Mouse (Mus musculus): ENCODE measurements around the gene March1. TPM values are rescaled to one million over a fixed set of nuclear protein-coding genes. Genes with fewer than 3 reads are reported as not detected.
A peak's percentile ranks its signal among the peaks of the same experiment; 100 is the strongest.

Gene March1
- polyA plus RNA-seq, 1 experiment from 2014 or later: 0.32 TPM

DNA sequence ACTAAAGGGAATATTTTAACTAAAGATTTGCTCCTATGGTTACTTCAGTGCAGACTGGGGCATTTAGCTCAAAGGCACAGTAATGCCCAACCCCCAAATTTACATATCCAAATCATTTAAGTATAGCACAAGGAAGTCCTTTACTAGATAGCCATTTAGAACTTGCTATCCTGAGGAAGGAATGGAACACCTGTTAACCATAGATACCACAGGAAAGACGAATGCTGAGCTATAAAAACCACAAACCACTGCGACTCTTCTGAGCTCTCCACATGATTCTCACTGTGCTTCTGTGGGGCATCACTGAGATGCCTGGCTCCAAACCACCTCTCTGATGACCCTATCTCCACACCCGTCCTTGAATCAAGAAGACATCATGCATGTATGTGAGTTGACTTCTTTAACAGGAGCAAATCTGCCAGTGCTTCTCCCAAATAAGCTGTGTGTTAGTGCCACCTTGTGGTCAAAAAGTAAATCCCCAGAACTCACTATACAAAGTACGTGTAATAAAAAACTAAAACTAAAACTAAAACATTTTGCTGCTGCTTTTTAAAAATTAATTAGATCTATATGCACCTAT is 879.4 kb downstream of the March1 start:
- Histone ChIP-seq H3K4me3 (ENCODE audit: low read depth, low read length) (no peak overlapping the region), H3K4me2 (ENCODE audit: low read depth, severe bottlenecking) (no peak overlapping the region), H3K27ac (replicated peaks; ENCODE audit: low read depth, low read length) (no peak overlapping the region), H3K9ac (ENCODE audit: low read length) (no peak overlapping the region), H3K27me3 (ENCODE audit: control insufficient read depth, insufficient read depth, low read length) (no peaks in the 10 kb centered on the region), H3K9me3 (ENCODE audit: control insufficient read depth, low read length) (no peaks in the 10 kb centered on the region), H3K36me3 (ENCODE audit: control insufficient read depth, insufficient read depth, low read length) (no peaks in the 10 kb centered on the region), H3K4me1 (ENCODE audit: control insufficient read depth, insufficient read depth, low read length) (no peaks in the 10 kb centered on the region)
- WGBS: 37% methylated on average over 4 of the region's 4 CpGs
- peak; percentile 25 for DNase-seq (ENCODE audit: low spot score)
- no peak for ATAC-seq (ENCODE audit: insufficient number of reproducible peaks, low FRiP score, low TSS enrichment, low read depth)

- DNase-seq (ENCODE audit: low spot score) (no peak), ATAC-seq (ENCODE audit: insufficient number of reproducible peaks, low FRiP score, low TSS enrichment, low read depth) (no peak)
- WGBS: 75% methylated on average over 2 of the region's 2 CpGs
- Histone ChIP-seq H3K36me3 (ENCODE audit: control insufficient read depth, insufficient read depth, low read length) (no peaks in the 10 kb centered on the region), H3K27me3 (ENCODE audit: control insufficient read depth, insufficient read depth, low read length) (no peaks in the 10 kb centered on the region), H3K4me3 (ENCODE audit: low read depth, low read length) (no peak overlapping the region), H3K9ac (ENCODE audit: low read length) (no peak overlapping the region), H3K4me2 (ENCODE audit: low read depth, severe bottlenecking) (no peak overlapping the region), H3K27ac (replicated peaks; ENCODE audit: low read depth, low read length) (no peak overlapping the region), H3K4me1 (ENCODE audit: control insufficient read depth, insufficient read depth, low read length) (no peaks in the 10 kb centered on the region), H3K9me3 (ENCODE audit: control insufficient read depth, low read length) (no peaks in the 10 kb centered on the region)
Measured at GRCm38 (mm10) chr8:66503381-66503780, 885.7 kb downstream of the March1 start.

DNA sequence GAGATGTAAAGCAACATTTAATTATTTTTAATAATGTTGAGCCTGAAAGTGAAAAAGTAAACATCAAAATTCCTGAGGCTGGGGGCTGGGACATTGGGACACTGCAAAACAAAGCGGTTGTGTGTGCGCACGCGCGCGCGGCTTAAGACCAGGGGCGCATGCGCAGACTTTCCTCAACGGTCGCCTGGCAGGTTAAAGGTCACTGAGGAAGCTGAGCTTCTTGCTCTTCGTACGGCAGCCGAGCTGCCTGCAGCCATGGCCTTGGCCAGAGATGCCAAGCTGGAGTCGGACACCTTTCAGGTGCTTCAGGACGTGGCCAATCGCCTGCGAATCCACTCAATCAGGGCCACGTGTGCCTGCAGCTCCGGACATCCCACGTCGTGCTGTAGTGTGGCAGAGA is 893.8 kb downstream of the March1 start, which contains the start of gene Tktl2:
Gene Tktl2 (plus strand): TSS at position 220 of the 400 bp plus-strand sequence.
- H3K36me3 ChIP-seq (ENCODE audit: control insufficient read depth, insufficient read depth, low read length): no peaks in the 10 kb centered on the region
- no peak within 1 kb of the TSS for H3K4me2 ChIP-seq (ENCODE audit: low read depth, severe bottlenecking)
- ATAC-seq (ENCODE audit: insufficient number of reproducible peaks, low FRiP score, low TSS enrichment, low read depth): no peak
- no peaks in the 10 kb centered on the region for H3K4me1 ChIP-seq (ENCODE audit: control insufficient read depth, insufficient read depth, low read length)
- DNase-seq (ENCODE audit: low spot score): no peak
- no peaks in the 10 kb centered on the region for H3K27me3 ChIP-seq (ENCODE audit: control insufficient read depth, insufficient read depth, low read length)
- 95% methylated on average over 22 of the region's 22 CpGs for WGBS
- no peak within 1 kb of the TSS for H3K4me3 ChIP-seq (ENCODE audit: low read depth, low read length)
- H3K27ac ChIP-seq (replicated peaks; ENCODE audit: low read depth, low read length): no peak within 1 kb of the TSS
- no peaks in the 10 kb centered on the region; the same call in 1 of the 2 replicates for H3K9me3 ChIP-seq (ENCODE audit: control insufficient read depth, low read length)
- H3K9ac ChIP-seq (ENCODE audit: low read length): no peak within 1 kb of the TSS

DNA sequence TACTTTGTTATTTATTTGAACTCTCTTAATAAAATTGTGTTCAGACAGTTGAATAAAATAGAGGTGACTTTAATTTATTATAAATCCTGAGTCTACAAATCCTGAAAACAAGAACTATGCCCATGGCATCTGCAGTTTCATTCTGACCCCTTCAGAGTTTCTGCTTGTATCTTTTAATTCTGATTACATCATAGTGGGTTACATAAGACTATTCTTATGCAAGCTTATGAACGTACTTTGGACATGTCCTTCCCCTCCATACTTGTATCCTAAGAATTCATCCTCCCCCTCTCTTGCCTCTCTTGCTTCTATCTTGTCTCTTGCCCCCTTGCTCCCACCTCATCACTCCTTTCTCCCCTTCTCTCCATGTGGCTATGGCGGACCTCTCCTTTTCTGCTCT is 901.4 kb downstream of the March1 start:
- ATAC-seq (ENCODE audit: insufficient number of reproducible peaks, low FRiP score, low TSS enrichment, low read depth): no peak
- Histone ChIP-seq H3K4me1 (ENCODE audit: control insufficient read depth, insufficient read depth, low read length) (no peaks in the 10 kb centered on the region), H3K4me2 (ENCODE audit: low read depth, severe bottlenecking) (no peak overlapping the region), H3K9me3 (ENCODE audit: control insufficient read depth, low read length) (no peaks in the 10 kb centered on the region), H3K9ac (ENCODE audit: low read length) (no peak overlapping the region), H3K4me3 (ENCODE audit: low read depth, low read length) (no peak overlapping the region), H3K27ac (replicated peaks; ENCODE audit: low read depth, low read length) (no peak overlapping the region), H3K27me3 (ENCODE audit: control insufficient read depth, insufficient read depth, low read length) (no peaks in the 10 kb centered on the region), H3K36me3 (ENCODE audit: control insufficient read depth, insufficient read depth, low read length) (no peaks in the 10 kb centered on the region)
- no peak for DNase-seq (ENCODE audit: low spot score)
- 84% methylated on average over 2 of the region's 2 CpGs for whole genome bisulfite sequencing

DNA sequence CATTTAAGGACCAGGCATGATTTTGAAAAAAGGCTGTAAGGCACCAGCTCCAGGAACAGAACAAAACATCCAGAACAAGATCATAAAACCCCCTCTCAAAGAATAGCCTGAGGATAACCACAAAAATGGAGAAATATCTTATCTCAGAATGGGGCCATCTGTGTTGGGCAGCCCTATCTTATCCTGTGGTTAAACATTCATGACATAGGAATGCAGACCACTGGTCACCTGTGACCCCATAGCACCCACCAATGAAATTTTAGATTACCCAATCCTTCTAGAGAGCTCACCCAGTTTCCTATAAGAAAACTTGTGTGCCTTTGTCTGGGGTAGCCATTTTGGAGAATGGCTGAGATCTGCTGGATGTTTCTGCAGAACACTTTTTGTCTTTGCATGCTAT is 902.9 kb downstream of the March1 start:
- Histone ChIP-seq H3K4me2 (ENCODE audit: low read depth, severe bottlenecking) (no peak overlapping the region), H3K27ac (replicated peaks; ENCODE audit: low read depth, low read length) (no peak overlapping the region), H3K36me3 (ENCODE audit: control insufficient read depth, insufficient read depth, low read length) (no peaks in the 10 kb centered on the region), H3K4me1 (ENCODE audit: control insufficient read depth, insufficient read depth, low read length) (no peaks in the 10 kb centered on the region), H3K27me3 (ENCODE audit: control insufficient read depth, insufficient read depth, low read length) (no peaks in the 10 kb centered on the region), H3K9me3 (ENCODE audit: control insufficient read depth, low read length) (no peaks in the 10 kb centered on the region), H3K4me3 (ENCODE audit: low read depth, low read length) (no peak overlapping the region), H3K9ac (ENCODE audit: low read length) (no peak overlapping the region)
- ATAC-seq (ENCODE audit: insufficient number of reproducible peaks, low FRiP score, low TSS enrichment, low read depth): no peak
- DNase-seq (ENCODE audit: low spot score): no peak
